Mouse (Mus musculus) lung, adult 2 months (tissue): ENCODE results near the gene Pam. TPM values are rescaled to one million over a fixed set of nuclear protein-coding genes. Genes with fewer than 3 reads are reported as not detected.
A peak's percentile ranks its signal among the peaks of the same experiment; 100 is the strongest.

Source experiments
- DNase-seq: peaks from one replicate; pipeline ENCODE4 v3.0.0; 2022
- H3K4me1 ChIP-seq: fragments of 200-500 bp; 2 replicates; pipeline ENCODE4 v1.6.1; 2011; ENCODE audit warnings: low read length; ENCODE audit not compliant: control insufficient read depth, insufficient read depth
- H3K4me3 ChIP-seq: fragments of 200-500 bp; replicated peaks from 2 replicates; pipeline ENCODE3; 2011; ENCODE audit warnings: low read depth, mild to moderate bottlenecking, control low read depth, low read length; ENCODE audit errors: extremely low read depth
- CTCF ChIP-seq: fragments of 200-500 bp; IDR thresholded peaks from 2 replicates; pipeline ENCODE4 v1.5.1; 2011; ENCODE audit warnings: mild to moderate bottlenecking, low read length, control low read depth; ENCODE audit not compliant: insufficient read depth
- POLR2A ChIP-seq: fragments of 200-500 bp; IDR thresholded peaks from 2 replicates; pipeline ENCODE4 v1.6.1; 2011; ENCODE audit warnings: low read depth, mild to moderate bottlenecking, control low read depth, low read length, borderline replicate concordance; ENCODE audit errors: extremely low read depth
- WGBS: fragments of 180-500 bp; shearing (Covaris S2); methylation state at CpG from one replicate; pipeline ENCODE4 v1.1.7; 2018; 5-methylcytosine and 5-hydroxymethylcytosine counted together
- polyA plus RNA-seq: library from polyadenylated mRNA; depleted of rRNA; stranded (reverse); fragments of >200 nt; gene quantifications from 2 replicates; pipeline ENCODE4 v1.2.3, GENCODE M21; 2012

Gene Pam
- polyA plus RNA-seq, 1 experiment: 231 TPM

DNA sequence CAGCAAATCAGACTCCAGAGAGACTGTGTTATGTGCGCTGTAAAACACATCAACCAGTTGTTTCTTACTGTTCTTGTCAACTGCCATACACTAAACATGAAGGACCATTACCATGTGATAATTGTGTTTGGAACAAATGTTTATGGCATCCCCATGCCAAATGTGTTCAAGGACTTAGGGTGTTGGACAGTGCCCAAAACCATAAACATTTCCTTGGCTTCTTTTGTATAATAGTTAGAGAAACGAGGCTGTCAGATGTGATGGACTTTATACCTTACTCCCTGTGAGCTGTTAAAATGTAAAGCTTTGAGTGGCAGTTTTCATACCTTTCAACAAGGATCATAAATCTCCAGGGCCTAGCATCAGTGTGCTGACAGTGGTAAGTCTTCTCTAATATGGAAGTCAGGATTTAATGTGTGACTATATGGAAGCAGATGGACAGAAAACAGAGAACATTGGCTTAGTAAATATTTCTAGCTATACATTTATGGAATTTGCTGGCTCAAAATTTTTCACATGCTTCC is 169.4 kb downstream of the Pam start:
- TF ChIP-seq CTCF: no peak
- TF ChIP-seq POLR2A: no peak
- no peak overlapping the region for H3K4me3 ChIP-seq
- 63% methylated on average over 2 of the region's 2 CpGs for WGBS
- no peaks in the 10 kb centered on the region; the same call in 1 of the 2 replicates for H3K4me1 ChIP-seq
- no peak for DNase-seq

DNA sequence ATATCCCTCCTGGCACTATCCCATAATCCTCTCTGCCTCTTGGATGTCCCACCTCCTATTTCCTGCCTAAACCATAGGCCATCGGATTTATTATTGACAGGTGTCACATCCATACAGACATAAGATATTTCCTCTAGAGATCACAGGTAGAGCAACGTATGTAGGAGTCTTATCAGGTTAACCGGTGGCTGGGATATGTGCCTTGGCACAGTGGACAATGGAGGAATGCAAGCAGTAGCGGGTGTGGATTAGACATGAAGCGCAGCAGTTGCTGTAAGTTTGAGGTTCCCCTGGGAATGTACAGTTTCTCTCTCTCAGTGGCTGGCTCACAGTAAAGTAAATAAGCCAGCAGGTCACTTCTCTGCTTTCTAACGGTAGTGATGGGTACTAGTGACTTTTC is 173.1 kb downstream of the Pam start:
- WGBS: 67% methylated on average over 6 of the region's 6 CpGs
- H3K4me3 ChIP-seq: no peak overlapping the region
- no peak for DNase-seq
- TF ChIP-seq POLR2A (no peak), CTCF (no peak)
- H3K4me1 ChIP-seq: peaks cover 5% of the 10 kb centered on the region

DNA sequence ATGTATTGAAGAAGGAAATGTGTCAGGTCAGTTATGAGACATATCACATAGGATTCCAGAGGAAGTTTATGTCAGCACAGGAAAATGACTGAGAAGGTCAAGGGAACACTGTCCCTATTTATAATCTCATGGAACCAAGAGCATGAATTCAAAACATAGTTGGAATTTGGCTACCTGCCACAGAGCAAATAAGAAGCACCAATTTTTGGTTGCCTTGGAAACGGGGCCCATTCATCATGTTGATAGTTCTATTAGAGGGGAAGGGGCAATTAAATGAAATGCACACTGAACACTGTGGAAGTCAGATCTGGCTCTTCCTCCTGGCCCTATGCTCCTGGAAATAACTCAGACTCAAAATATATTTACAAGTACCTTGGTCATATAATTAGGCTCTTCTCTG is 173.6 kb downstream of the Pam start:
- 47% methylated on average over 1 of the region's 1 CpGs for whole genome bisulfite sequencing
- TF ChIP-seq POLR2A: no peak
- TF ChIP-seq CTCF: no peak
- DNase-seq: no peak
- Histone ChIP-seq H3K4me3 (no peak overlapping the region), H3K4me1 (peaks cover 5% of the 10 kb centered on the region)

DNA sequence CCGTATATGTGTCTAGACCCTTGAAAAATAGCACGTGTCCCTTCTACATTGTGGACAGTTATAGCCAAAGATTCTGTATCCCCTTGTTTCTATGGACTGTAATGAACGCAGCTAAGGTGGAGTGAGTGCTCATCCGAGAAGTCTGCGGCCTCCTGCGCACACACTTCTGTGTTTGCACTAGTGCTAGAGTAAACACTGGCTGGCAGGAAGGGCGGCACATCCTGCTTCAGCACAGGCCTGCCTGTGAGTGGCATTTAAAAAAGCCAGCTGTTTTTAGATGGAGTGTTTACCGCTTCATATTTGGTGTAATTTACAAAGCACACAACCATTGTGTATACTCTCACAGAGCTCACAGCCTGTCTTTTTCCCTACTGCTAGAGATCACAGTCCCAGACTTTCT is 177.0 kb downstream of the Pam start:
- TF ChIP-seq POLR2A (peak; percentile 54; the same call in 1 of the 2 replicates), CTCF (no peak)
- peak; percentile 30 for DNase-seq
- Histone ChIP-seq H3K4me3 (no peak overlapping the region), H3K4me1 (peaks cover 5% of the 10 kb centered on the region)
- 21% methylated on average over 8 of the region's 8 CpGs for WGBS

DNA sequence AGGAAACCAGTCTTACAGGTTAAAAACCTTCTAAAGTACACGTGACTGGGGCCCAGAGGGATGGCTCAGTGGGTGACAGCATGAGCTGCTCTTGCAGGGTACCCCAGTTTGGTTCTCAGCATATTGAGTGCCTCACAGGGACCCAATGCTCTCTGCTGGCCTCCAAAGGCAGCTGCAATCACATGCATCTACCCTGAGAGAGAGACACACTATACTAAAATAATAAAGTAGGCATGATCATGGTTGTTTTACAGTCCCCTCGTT is 178.5 kb downstream of the Pam start:
- 79% methylated on average over 2 of the region's 2 CpGs for WGBS
- no peak for TF ChIP-seq POLR2A
- Histone ChIP-seq H3K4me3 (no peak overlapping the region), H3K4me1 (peaks cover 5% of the 10 kb centered on the region)
- DNase-seq: no peak

DNA sequence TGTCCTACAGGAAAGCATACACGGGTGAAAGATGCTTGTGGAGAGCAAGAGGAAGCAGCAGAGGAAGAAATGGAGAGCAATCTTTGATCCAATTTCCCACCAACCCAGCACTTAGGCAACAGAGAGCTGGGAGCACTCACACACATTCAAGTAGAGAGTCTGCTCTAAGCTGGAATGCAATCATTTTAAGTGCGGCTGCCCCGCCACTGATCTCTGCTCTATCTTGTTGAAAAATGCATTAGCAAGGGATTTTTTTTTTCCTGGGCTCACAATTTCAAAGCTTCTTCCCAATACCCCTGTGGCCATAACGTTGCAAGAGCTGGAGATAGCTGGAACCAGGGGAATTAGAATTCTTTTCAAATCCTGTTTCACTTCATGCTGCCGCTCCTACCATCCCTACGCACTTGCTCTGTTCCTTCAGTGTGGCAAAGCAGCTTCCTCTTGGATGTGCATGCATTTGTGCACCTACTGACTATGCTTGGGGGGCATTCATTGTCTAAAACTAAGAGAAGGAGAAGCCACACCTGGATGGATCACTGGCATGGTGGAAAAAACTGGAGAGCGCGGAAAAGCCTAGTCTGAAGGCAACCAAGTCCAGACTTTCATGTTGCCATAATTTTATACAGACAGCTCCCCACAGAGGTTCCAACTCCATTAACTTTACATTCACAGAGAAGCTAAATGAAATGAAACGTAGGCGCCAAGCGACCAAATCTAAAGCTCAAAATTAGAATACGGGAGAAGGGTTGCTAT is 179.1 kb downstream of the Pam start:
- peaks cover 5% of the 10 kb centered on the region for H3K4me1 ChIP-seq
- H3K4me3 ChIP-seq: no peak overlapping the region
- WGBS: 75% methylated on average over 12 of the region's 12 CpGs
- TF ChIP-seq CTCF: no peak
- no peak for DNase-seq

DNA sequence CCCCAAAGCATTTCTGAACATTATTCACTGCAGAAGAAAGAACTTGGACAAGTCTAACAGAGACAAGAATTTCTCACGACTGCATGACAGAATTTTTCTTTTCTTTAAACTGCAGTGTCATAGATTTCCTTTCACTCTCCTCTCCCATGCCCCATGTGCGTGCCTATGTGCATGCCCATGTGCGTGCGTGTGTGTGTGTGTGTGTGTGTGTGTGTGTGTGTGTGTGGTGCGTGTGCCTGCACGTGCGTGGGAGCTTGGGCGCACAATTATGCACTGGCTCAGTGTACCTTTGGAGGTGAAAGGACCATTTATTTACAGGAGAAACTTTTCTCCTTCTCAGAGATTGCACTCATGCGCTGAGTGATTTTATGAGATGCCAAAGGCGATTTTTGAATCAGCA is 179.7 kb downstream of the Pam start:
- H3K4me3 ChIP-seq: no peak overlapping the region
- WGBS: 77% methylated on average over 10 of the region's 10 CpGs
- H3K4me1 ChIP-seq: peaks cover 5% of the 10 kb centered on the region
- no peak for DNase-seq
- TF ChIP-seq POLR2A (no peak), CTCF (no peak)

DNA sequence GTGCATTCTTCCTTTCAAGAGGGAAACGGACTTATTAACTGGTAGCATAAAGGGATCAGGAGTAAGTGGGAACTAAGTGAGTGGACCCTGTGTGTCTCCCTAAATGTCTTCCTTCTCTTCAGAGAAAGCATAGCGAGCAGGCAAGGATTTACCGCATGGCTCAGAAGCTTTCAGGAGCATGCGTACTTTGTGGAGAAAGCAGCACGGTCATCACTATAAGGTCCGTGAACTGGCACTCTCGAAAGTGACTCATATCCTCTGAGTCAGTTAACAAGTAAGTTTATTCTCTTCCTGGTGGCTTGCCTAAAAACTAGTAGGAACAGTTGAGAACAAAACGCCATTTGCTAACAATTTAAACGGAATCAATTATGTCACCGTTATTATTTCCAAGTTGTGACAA is 184.6 kb downstream of the Pam start:
- no peak for DNase-seq
- H3K4me3 ChIP-seq: peak overlapping the region; percentile 28
- H3K4me1 ChIP-seq: no peaks in the 10 kb centered on the region
- no peak for TF ChIP-seq CTCF
- TF ChIP-seq POLR2A: no peak
- 51% methylated on average over 10 of the region's 10 CpGs for WGBS

DNA sequence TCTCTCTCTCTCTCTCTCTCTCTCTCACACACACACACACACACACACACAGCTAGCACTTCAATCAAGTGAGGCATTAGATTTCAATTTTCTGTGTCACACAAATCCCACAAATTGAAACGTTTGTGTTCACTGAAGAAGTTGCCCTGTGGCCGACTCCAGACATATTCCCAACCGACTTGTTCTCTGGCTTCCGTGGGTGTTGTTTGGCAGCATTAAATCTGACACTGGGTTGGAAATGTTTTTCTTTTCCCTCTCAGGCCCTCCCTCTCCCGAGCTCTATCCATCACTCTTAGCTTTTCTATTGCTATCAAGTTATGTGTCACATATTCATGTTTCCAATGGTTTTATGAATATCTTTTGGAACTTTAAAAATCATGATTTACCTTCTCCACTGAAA is 185.9 kb downstream of the Pam start:
- DNase-seq: no peak
- WGBS: 47% methylated on average over 5 of the region's 5 CpGs
- TF ChIP-seq CTCF (no peak), POLR2A (no peak)
- no peaks in the 10 kb centered on the region for H3K4me1 ChIP-seq
- H3K4me3 ChIP-seq: no peak overlapping the region

DNA sequence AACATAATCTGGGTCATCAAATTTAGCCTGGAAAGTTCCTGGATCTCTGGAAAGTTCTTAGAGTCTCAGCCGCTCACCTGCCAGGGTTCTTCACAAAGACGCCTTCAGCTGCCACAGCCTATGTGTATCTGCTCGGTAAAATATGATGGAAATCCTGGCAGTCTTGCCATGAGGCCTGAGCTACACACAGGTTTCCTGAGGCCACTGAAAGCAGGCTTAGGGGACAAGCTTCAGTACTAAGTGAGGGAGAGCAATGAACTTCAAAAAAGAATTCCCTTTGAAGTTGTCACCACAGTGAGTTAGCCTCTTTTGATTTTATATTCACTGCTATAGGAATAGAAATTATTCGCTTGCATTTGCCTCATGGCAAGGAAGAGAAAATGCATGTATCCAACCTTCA is 186.7 kb downstream of the Pam start:
- no peak overlapping the region for H3K4me3 ChIP-seq

More for the DNA sequence above, 186.7 kb downstream of the Pam start:
- WGBS: 86% methylated on average over 4 of the region's 4 CpGs
- no peak for DNase-seq
- H3K4me1 ChIP-seq: no peaks in the 10 kb centered on the region
- TF ChIP-seq CTCF (no peak), POLR2A (no peak)
